Mouse (Mus musculus) heart, adult 2 months (tissue): ENCODE measurements around the gene Vdac1. TPM values are rescaled to one million over a fixed set of nuclear protein-coding genes. Genes with fewer than 3 reads are reported as not detected.

Source experiments
- DNase-seq, 2 experiments: peaks; one replicate each; pipeline ENCODE4 v3.0.0; 2021
- H3K27ac ChIP-seq: fragments of 200-600 bp; 2 replicates; pipeline ENCODE4 v1.8.1; 2022
- H3K27me3 ChIP-seq: fragments of 200-500 bp; 2 replicates; pipeline ENCODE4 v1.6.1; 2012; ENCODE audit warnings: mild to moderate bottlenecking, low read length, inconsistent platforms, mixed read lengths; ENCODE audit not compliant: control insufficient read depth, insufficient read depth
- H3K36me3 ChIP-seq: fragments of 200-500 bp; 2 replicates; pipeline ENCODE4 v1.6.1; 2012; ENCODE audit warnings: low read length, inconsistent platforms; ENCODE audit not compliant: control insufficient read depth, insufficient read depth
- H3K4me1 ChIP-seq: fragments of 200-500 bp; 2 replicates; pipeline ENCODE4 v1.6.1; 2011; ENCODE audit warnings: low read length; ENCODE audit not compliant: control insufficient read depth, insufficient read depth
- H3K4me3 ChIP-seq: fragments of 200-600 bp; 2 replicates; pipeline ENCODE4 v1.8.1; 2022
- H3K79me2 ChIP-seq: fragments of 200-500 bp; replicated peaks from 2 replicates; pipeline ENCODE4 v1.6.1; 2012; ENCODE audit warnings: mild to moderate bottlenecking, inconsistent platforms, low read length, moderate library complexity, mixed read lengths; ENCODE audit not compliant: control insufficient read depth, insufficient read depth
- H3K9ac ChIP-seq: fragments of 200-500 bp; 2 replicates; pipeline ENCODE4 v1.6.1; 2012; ENCODE audit warnings: low read depth, mild to moderate bottlenecking, control low read depth, inconsistent platforms, low read length, mixed read lengths
- CTCF ChIP-seq: fragments of 200-600 bp; IDR thresholded peaks from 2 replicates; pipeline ENCODE4 v1.8.1; 2022; ENCODE audit warnings: antibody characterized with exemption, mild to moderate bottlenecking, moderate library complexity
- EP300 ChIP-seq: fragments of 200-500 bp; IDR thresholded peaks from 2 replicates; pipeline ENCODE4 v1.6.1; 2011; ENCODE audit warnings: low read depth, low read length, control low read depth; ENCODE audit not compliant: insufficient read depth
- POLR2A ChIP-seq: fragments of 200-500 bp; IDR thresholded peaks from 2 replicates; pipeline ENCODE4 v1.6.1; 2011; ENCODE audit warnings: mild to moderate bottlenecking, low read depth, low read length, control low read depth; ENCODE audit not compliant: insufficient read depth
- WGBS: fragments of 180-500 bp; shearing (Covaris S2); methylation state at CpG from one replicate; pipeline ENCODE4 v1.1.7; 2018; 5-methylcytosine and 5-hydroxymethylcytosine counted together
- intact Hi-C: fragments of 180-260 bp; cut with DNase I; formaldehyde crosslinking; loops from one replicate; pipeline ENCODE4 v1.15.1; 2025
- polyA plus RNA-seq: library from polyadenylated mRNA; depleted of rRNA; stranded (reverse); fragments of >200 nt; gene quantifications from 2 replicates; pipeline ENCODE4 v1.2.3, GENCODE M21; 2012
- total RNA-seq, 2 experiments: library from RNA; stranded (reverse); gene quantifications; 2 replicates each; pipeline ENCODE4 v1.2.3; 2021

Gene Vdac1
- total and polyA plus RNA-seq, 3 experiments = 422 to 1,141 (median 987) TPM

- TF ChIP-seq POLR2A (no peak), CTCF (no peak), EP300 (no peak)
- 6% methylated on average over 12 of the region's 12 CpGs for WGBS
- H3K36me3 ChIP-seq = no peaks in the 10 kb centered on the region
- no peak overlapping the region for H3K9ac ChIP-seq
- intact Hi-C loops = loop anchor here (10.0 kb wide), 2 partner anchors 122 to 202 kb away; partner anchors contain the start of gene Olfr1373
- no peak for DNase-seq
- H3K4me1 ChIP-seq = peaks cover 1% of the 10 kb centered on the region
- H3K4me3 ChIP-seq = peak overlapping the region; percentile 15; the same call in 1 of the 2 replicates
- no peak overlapping the region for H3K27ac ChIP-seq
- H3K27me3 ChIP-seq = no peaks in the 10 kb centered on the region
- no peaks in the 10 kb centered on the region for H3K79me2 ChIP-seq
Measured at GRCm38 (mm10) chr11:52346635-52347005, 14.0 kb upstream of the Vdac1 start.

DNA sequence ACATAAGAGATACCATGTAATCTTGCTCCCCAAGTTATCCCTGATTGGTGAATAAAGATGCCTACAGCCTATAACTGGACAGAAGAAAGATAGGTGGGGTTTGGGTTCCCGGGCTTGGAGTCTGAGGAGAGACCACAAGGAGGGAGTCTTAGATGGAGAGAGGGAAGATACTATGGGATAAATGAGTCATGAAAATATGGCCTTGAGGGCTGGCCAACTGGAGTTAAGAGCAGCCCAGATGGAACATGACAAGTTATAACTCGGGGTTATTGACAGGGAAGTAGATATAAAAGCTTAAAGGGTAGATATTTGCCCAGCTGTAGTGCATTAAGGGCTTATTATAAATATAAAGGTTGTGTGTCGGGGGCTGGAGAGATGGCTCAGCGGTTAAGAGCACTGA is 12.5 kb upstream of the Vdac1 start:
- Histone ChIP-seq H3K9ac (no peak overlapping the region), H3K27me3 (no peaks in the 10 kb centered on the region), H3K79me2 (no peaks in the 10 kb centered on the region), H3K4me3 (no peak overlapping the region), H3K27ac (no peak overlapping the region), H3K36me3 (no peaks in the 10 kb centered on the region), H3K4me1 (peaks cover 1% of the 10 kb centered on the region)
- DNase-seq = no peak
- intact Hi-C loops = loop anchor here (10.0 kb wide), 2 partner anchors 123 to 203 kb away; partner anchors contain the start of gene Olfr1373
- TF ChIP-seq CTCF (no peak), POLR2A (no peak), EP300 (no peak)
- 65% methylated on average over 4 of the region's 4 CpGs for WGBS

DNA sequence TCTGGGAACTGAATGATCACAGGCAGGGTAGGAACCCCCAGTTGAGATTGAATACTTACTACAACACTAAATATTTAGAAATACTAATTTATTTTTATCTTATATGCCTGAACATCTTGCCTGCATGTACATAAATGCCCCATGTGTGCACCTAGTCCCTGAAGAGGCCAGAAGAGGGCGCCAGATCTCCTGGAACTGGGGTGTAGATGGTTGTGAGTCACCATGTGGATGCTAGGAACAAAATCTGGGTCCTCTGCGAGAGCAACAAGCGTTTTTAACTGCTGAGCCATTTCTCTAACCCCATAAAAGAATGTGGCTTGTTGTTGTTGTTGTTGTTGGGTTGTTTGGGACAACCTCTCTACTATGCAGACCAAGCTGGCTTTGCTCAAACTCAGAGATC is 11.9 kb upstream of the Vdac1 start:
- Histone ChIP-seq H3K27ac (no peak overlapping the region), H3K9ac (no peak overlapping the region), H3K4me1 (peaks cover 1% of the 10 kb centered on the region), H3K36me3 (no peaks in the 10 kb centered on the region), H3K27me3 (no peaks in the 10 kb centered on the region), H3K4me3 (no peak overlapping the region), H3K79me2 (no peaks in the 10 kb centered on the region)
- 65% methylated on average over 3 of the region's 3 CpGs for WGBS
- intact Hi-C loops = loop anchor here (10.0 kb wide), 2 partner anchors 124 to 204 kb away; partner anchors contain the start of gene Olfr1373
- no peak for TF ChIP-seq POLR2A
- no peak for TF ChIP-seq EP300
- TF ChIP-seq CTCF = peak; percentile 44
- no peak for DNase-seq

- Histone ChIP-seq H3K4me1 (peaks cover 1% of the 10 kb centered on the region), H3K36me3 (no peaks in the 10 kb centered on the region), H3K79me2 (no peaks in the 10 kb centered on the region), H3K27me3 (no peaks in the 10 kb centered on the region), H3K9ac (no peak overlapping the region), H3K4me3 (no peak overlapping the region), H3K27ac (peak overlapping the region; percentile 40)
- TF ChIP-seq EP300 = no peak
- peak; percentile 56 for TF ChIP-seq CTCF
- no peak for TF ChIP-seq POLR2A
- intact Hi-C loops = no loop called here
- 10% methylated on average over 9 of the region's 9 CpGs for WGBS
- peak in 1 of 2 experiments; percentile 55 for DNase-seq
Measured at GRCm38 (mm10) chr11:52350924-52351323, 9.7 kb upstream of the Vdac1 start.

DNA sequence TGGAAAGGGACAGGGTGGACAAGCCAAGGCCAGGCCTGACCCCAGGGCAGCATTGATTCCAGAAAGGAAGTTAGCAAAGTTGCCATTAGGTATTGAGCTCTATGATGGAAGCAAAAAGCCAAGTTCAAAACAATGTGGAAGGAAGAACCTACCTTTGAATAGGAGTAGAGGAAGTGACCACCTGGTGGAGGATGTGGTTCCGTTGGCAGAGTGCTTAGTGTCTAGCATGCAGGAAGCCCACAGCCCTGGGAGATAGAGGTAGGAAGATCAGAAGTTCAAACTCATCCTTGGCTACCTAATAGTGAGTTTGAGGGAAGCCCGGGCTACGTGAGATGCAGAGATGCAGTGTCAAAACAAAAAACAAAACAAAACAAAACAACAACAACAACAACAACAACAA is 8.4 kb upstream of the Vdac1 start:
- no peak overlapping the region for H3K9ac ChIP-seq
- no peak overlapping the region for H3K4me3 ChIP-seq
- intact Hi-C loops = loop anchor here (2.0 kb wide), 1 partner anchor 23 kb away; no protein-coding TSS in a partner anchor

DNA sequence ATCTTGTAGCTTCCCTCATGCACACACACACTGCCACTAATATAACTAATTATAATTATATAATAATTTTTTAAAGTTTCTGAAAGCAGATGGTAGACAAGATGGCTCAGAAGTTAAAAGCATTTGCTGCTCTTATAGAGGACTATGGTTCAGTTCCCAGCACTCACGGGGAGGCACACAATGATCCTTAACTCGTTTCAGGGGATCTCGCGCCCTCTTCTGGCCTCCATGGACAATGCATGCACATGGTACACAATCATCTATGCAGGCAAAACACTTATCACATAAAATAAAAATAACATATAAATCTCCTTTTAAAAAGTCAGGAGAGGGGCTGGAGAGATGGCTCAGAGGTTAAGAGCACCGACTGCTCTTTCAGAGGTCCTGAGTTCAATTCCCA is 6.0 kb upstream of the Vdac1 start:
- Histone ChIP-seq H3K36me3 (no peaks in the 10 kb centered on the region), H3K4me1 (peaks cover 4% of the 10 kb centered on the region), H3K27me3 (no peaks in the 10 kb centered on the region), H3K4me3 (no peak overlapping the region), H3K9ac (no peak overlapping the region), H3K27ac (no peak overlapping the region), H3K79me2 (no peaks in the 10 kb centered on the region)
- no peak for DNase-seq
- intact Hi-C loops = no loop called here
- WGBS = 78% methylated on average over 5 of the region's 5 CpGs
- TF ChIP-seq POLR2A (no peak), CTCF (no peak), EP300 (no peak)

More for the DNA sequence above, 8.4 kb upstream of the Vdac1 start:
- Histone ChIP-seq H3K79me2 (no peaks in the 10 kb centered on the region), H3K4me1 (peaks cover 1% of the 10 kb centered on the region), H3K27me3 (no peaks in the 10 kb centered on the region), H3K36me3 (no peaks in the 10 kb centered on the region), H3K27ac (no peak overlapping the region)
- 85% methylated on average over 3 of the region's 3 CpGs for WGBS
- no peak for DNase-seq
- TF ChIP-seq EP300 = no peak
- no peak for TF ChIP-seq POLR2A
- TF ChIP-seq CTCF = no peak
